Mouse (Mus musculus) limb, embryonic 13.5 days (tissue): ENCODE measurements at regions not wholly inside any gene's neighbourhood (a gene's known extent, or its start where the extent isn't known, plus 50 kb on each side); places are given as distances from the start of the nearest gene placed in this dataset.

Experiments
- ATAC-seq: fragments of 200-750 bp; cut with Nextera tagmentation; 2 replicates; pipeline ENCODE4 v1.8.0; 2017; ENCODE audit warnings: low read depth, moderate number of reproducible peaks, moderate TSS enrichment; ENCODE audit not compliant: low FRiP score
- H3K27ac ChIP-seq: fragments of 300-500 bp; sonication (generic); 2 replicates; pipeline ENCODE4 v1.5.1; 2015; ENCODE audit warnings: inconsistent platforms, mild to moderate bottlenecking, moderate library complexity
- H3K27me3 ChIP-seq: fragments of 300-500 bp; sonication (generic); 2 replicates; pipeline ENCODE4 v1.6.1; 2015; ENCODE audit warnings: mild to moderate bottlenecking, inconsistent platforms
- H3K36me3 ChIP-seq: fragments of 300-500 bp; sonication (generic); 2 replicates; pipeline ENCODE4 v1.6.1; 2015; ENCODE audit warnings: inconsistent platforms, mild to moderate bottlenecking, moderate library complexity
- H3K4me1 ChIP-seq: fragments of 300-500 bp; sonication (generic); 2 replicates; pipeline ENCODE4 v1.6.1; 2015; ENCODE audit warnings: inconsistent platforms
- H3K4me2 ChIP-seq: fragments of 300-500 bp; sonication (generic); replicated peaks from 2 replicates; pipeline ENCODE4 v1.6.1; 2015; ENCODE audit warnings: inconsistent platforms, mild to moderate bottlenecking, moderate library complexity
- H3K4me3 ChIP-seq: fragments of 300-500 bp; sonication (generic); 2 replicates; pipeline ENCODE4 v1.5.1; 2015; ENCODE audit warnings: moderate library complexity, mild to moderate bottlenecking, inconsistent platforms
- H3K9ac ChIP-seq: fragments of 300-500 bp; sonication (generic); 2 replicates; pipeline ENCODE4 v1.6.1; 2015; ENCODE audit warnings: mild to moderate bottlenecking, inconsistent platforms
- H3K9me3 ChIP-seq: fragments of 300-500 bp; sonication (generic); 2 replicates; pipeline ENCODE4 v1.6.1; 2016; ENCODE audit warnings: inconsistent platforms
- WGBS: fragments of 180-500 bp; shearing (Covaris S2); methylation state at CpG from one replicate; pipeline ENCODE4 v1.1.7; 2015; 5-methylcytosine and 5-hydroxymethylcytosine counted together

- peaks cover 7% of the 10 kb centered on the region; the same call in 1 of the 2 replicates for H3K4me1 ChIP-seq
- no peak overlapping the region for H3K27ac ChIP-seq
- 79% methylated on average over 10 of the region's 10 CpGs for WGBS
- H3K27me3 ChIP-seq: no peaks in the 10 kb centered on the region
- no peak overlapping the region for H3K4me3 ChIP-seq
- ATAC-seq: no peak
- no peak overlapping the region for H3K9ac ChIP-seq
- no peaks in the 10 kb centered on the region for H3K36me3 ChIP-seq
- no peak overlapping the region for H3K4me2 ChIP-seq
- no peaks in the 10 kb centered on the region for H3K9me3 ChIP-seq
Measured at GRCm38 (mm10) chr16:30671584-30671983, 72.1 kb downstream of the Fam43a start.

GRCm38 (mm10) chr16:30672776-30673550 is 73.4 kb downstream of the Fam43a start:
- Histone ChIP-seq H3K4me2 (no peak overlapping the region), H3K4me3 (no peak overlapping the region), H3K27me3 (no peaks in the 10 kb centered on the region), H3K4me1 (peaks cover 7% of the 10 kb centered on the region; the same call in 1 of the 2 replicates), H3K9me3 (no peaks in the 10 kb centered on the region), H3K36me3 (no peaks in the 10 kb centered on the region), H3K9ac (no peak overlapping the region), H3K27ac (no peak overlapping the region)
- 70% methylated on average over 15 of the region's 15 CpGs for WGBS
- ATAC-seq: no peak

GRCm38 (mm10) chr16:30673662-30674061 is 74.1 kb downstream of the Fam43a start:
- WGBS: 78% methylated on average over 15 of the region's 15 CpGs
- no peaks in the 10 kb centered on the region for H3K9me3 ChIP-seq
- no peak for ATAC-seq

GRCm38 (mm10) chr16:30675829-30676228 is 76.3 kb downstream of the Fam43a start:
- H3K4me3 ChIP-seq: no peak overlapping the region
- ATAC-seq: no peak
- 44% methylated on average over 4 of the region's 4 CpGs for WGBS

More at GRCm38 (mm10) chr16:30673662-30674061, 74.1 kb downstream of the Fam43a start:
- Histone ChIP-seq H3K36me3 (no peaks in the 10 kb centered on the region), H3K4me2 (no peak overlapping the region), H3K4me3 (no peak overlapping the region), H3K27ac (no peak overlapping the region), H3K9ac (no peak overlapping the region), H3K27me3 (no peaks in the 10 kb centered on the region), H3K4me1 (peaks cover 7% of the 10 kb centered on the region; the same call in 1 of the 2 replicates)

GRCm38 (mm10) chr16:30677016-30677415 is 77.5 kb downstream of the Fam43a start:
- Histone ChIP-seq H3K9me3 (peaks cover 3% of the 10 kb centered on the region; the same call in 1 of the 2 replicates), H3K4me2 (no peak overlapping the region), H3K9ac (no peak overlapping the region), H3K4me1 (no peaks in the 10 kb centered on the region), H3K36me3 (no peaks in the 10 kb centered on the region), H3K27me3 (no peaks in the 10 kb centered on the region), H3K27ac (no peak overlapping the region), H3K4me3 (no peak overlapping the region)
- 88% methylated on average over 4 of the region's 4 CpGs for WGBS
- ATAC-seq: no peak

More at GRCm38 (mm10) chr16:30675829-30676228, 76.3 kb downstream of the Fam43a start:
- H3K4me1 ChIP-seq: no peaks in the 10 kb centered on the region
- no peak overlapping the region for H3K27ac ChIP-seq
- no peaks in the 10 kb centered on the region for H3K36me3 ChIP-seq
- H3K9ac ChIP-seq: no peak overlapping the region
- H3K9me3 ChIP-seq: peaks cover 3% of the 10 kb centered on the region; the same call in 1 of the 2 replicates
- no peak overlapping the region for H3K4me2 ChIP-seq
- no peaks in the 10 kb centered on the region for H3K27me3 ChIP-seq

- Histone ChIP-seq H3K9ac (no peak overlapping the region), H3K4me2 (no peak overlapping the region), H3K36me3 (no peaks in the 10 kb centered on the region), H3K4me3 (no peak overlapping the region), H3K27ac (no peak overlapping the region), H3K27me3 (no peaks in the 10 kb centered on the region), H3K4me1 (no peaks in the 10 kb centered on the region), H3K9me3 (peaks cover 3% of the 10 kb centered on the region; the same call in 1 of the 2 replicates)
- no peak for ATAC-seq
- 83% methylated on average over 7 of the region's 7 CpGs for WGBS
Measured at GRCm38 (mm10) chr16:30677896-30678707, 78.6 kb downstream of the Fam43a start.

- no peak overlapping the region for H3K9ac ChIP-seq
- no peaks in the 10 kb centered on the region for H3K27me3 ChIP-seq
- no peaks in the 10 kb centered on the region for H3K36me3 ChIP-seq
- ATAC-seq: no peak
- no peak overlapping the region for H3K4me2 ChIP-seq
- no peak overlapping the region for H3K27ac ChIP-seq
- no peaks in the 10 kb centered on the region for H3K4me1 ChIP-seq
- no peak overlapping the region for H3K4me3 ChIP-seq
- peaks cover 3% of the 10 kb centered on the region; the same call in 1 of the 2 replicates for H3K9me3 ChIP-seq
- 78% methylated on average over 9 of the region's 9 CpGs for WGBS
Measured at GRCm38 (mm10) chr16:30678708-30679492, 79.4 kb downstream of the Fam43a start.

GRCm38 (mm10) chr16:30679493-30679811 is 79.9 kb downstream of the Fam43a start:
- no peaks in the 10 kb centered on the region for H3K4me1 ChIP-seq
- H3K27me3 ChIP-seq: no peaks in the 10 kb centered on the region
- H3K36me3 ChIP-seq: no peaks in the 10 kb centered on the region
- H3K27ac ChIP-seq: no peak overlapping the region
- no peak for ATAC-seq
- WGBS: 79% methylated on average over 3 of the region's 3 CpGs
- no peak overlapping the region for H3K9ac ChIP-seq
- H3K4me3 ChIP-seq: no peak overlapping the region
- no peak overlapping the region for H3K4me2 ChIP-seq
- H3K9me3 ChIP-seq: peaks cover 3% of the 10 kb centered on the region; the same call in 1 of the 2 replicates

GRCm38 (mm10) chr16:30681421-30681820 is 81.9 kb downstream of the Fam43a start:
- H3K4me2 ChIP-seq: no peak overlapping the region
- no peak overlapping the region for H3K4me3 ChIP-seq
- no peaks in the 10 kb centered on the region for H3K4me1 ChIP-seq
- ATAC-seq: no peak
- no peak overlapping the region for H3K9ac ChIP-seq
- H3K36me3 ChIP-seq: no peaks in the 10 kb centered on the region
- no peaks in the 10 kb centered on the region for H3K27me3 ChIP-seq
- WGBS: 78% methylated on average over 4 of the region's 4 CpGs
- peaks cover 3% of the 10 kb centered on the region; the same call in 1 of the 2 replicates for H3K9me3 ChIP-seq
- no peak overlapping the region for H3K27ac ChIP-seq

GRCm38 (mm10) chr16:30683986-30684385 is 84.5 kb downstream of the Fam43a start:
- H3K4me2 ChIP-seq: no peak overlapping the region
- H3K4me3 ChIP-seq: no peak overlapping the region
- H3K9me3 ChIP-seq: peaks cover 3% of the 10 kb centered on the region; the same call in 1 of the 2 replicates
- H3K27me3 ChIP-seq: no peaks in the 10 kb centered on the region
- no peak overlapping the region for H3K27ac ChIP-seq
- H3K36me3 ChIP-seq: no peaks in the 10 kb centered on the region
- 92% methylated on average over 3 of the region's 3 CpGs for WGBS
- H3K4me1 ChIP-seq: no peaks in the 10 kb centered on the region
- no peak for ATAC-seq
- H3K9ac ChIP-seq: no peak overlapping the region

- no peak overlapping the region for H3K9ac ChIP-seq
- H3K27ac ChIP-seq: no peak overlapping the region
- no peaks in the 10 kb centered on the region for H3K27me3 ChIP-seq
- 73% methylated on average over 6 of the region's 6 CpGs for WGBS
- H3K4me1 ChIP-seq: no peaks in the 10 kb centered on the region
- H3K4me2 ChIP-seq: no peak overlapping the region
- H3K36me3 ChIP-seq: no peaks in the 10 kb centered on the region
- no peaks in the 10 kb centered on the region for H3K9me3 ChIP-seq
- no peak for ATAC-seq
- H3K4me3 ChIP-seq: no peak overlapping the region
Measured at GRCm38 (mm10) chr16:30686536-30686935, 87.0 kb downstream of the Fam43a start.

- WGBS: 90% methylated on average over 6 of the region's 6 CpGs
- ATAC-seq: no peak
- no peaks in the 10 kb centered on the region for H3K9me3 ChIP-seq
Measured at GRCm38 (mm10) chr16:30687225-30687624, 87.7 kb downstream of the Fam43a start.

More at GRCm38 (mm10) chr16:30687225-30687624, 87.7 kb downstream of the Fam43a start:
- Histone ChIP-seq H3K4me3 (no peak overlapping the region), H3K27me3 (no peaks in the 10 kb centered on the region), H3K4me1 (peaks cover 7% of the 10 kb centered on the region), H3K36me3 (no peaks in the 10 kb centered on the region), H3K9ac (no peak overlapping the region), H3K27ac (no peak overlapping the region), H3K4me2 (no peak overlapping the region)
